Mouse (Mus musculus): ENCODE measurements around the gene Ubap1. TPM values are rescaled to one million over a fixed set of nuclear protein-coding genes. Genes with fewer than 3 reads are reported as not detected.
A peak's percentile ranks its signal among the peaks of the same experiment; 100 is the strongest.

Ubap1 gene
- total RNA-seq (2021) = 10 to 100 TPM; 40.6 to 41.4 TPM
- long read RNA-seq, experiment 1, transcript Ubap1-201 (7 exons, 3,456 nt) = major isoform, 32 of 79 reads
- long read RNA-seq, experiment 1, partial matches to known transcripts = 3 of 79 reads
- long read RNA-seq, experiment 1, other reads (novel, unspliced or antisense) = 44 of 79 reads
- long read RNA-seq, experiment 2, transcript Ubap1-201 (7 exons, 3,456 nt) = major isoform, 22 of 64 reads
- long read RNA-seq, experiment 2, partial matches to known transcripts = 2 of 64 reads
- long read RNA-seq, experiment 2, other reads (novel, unspliced or antisense) = 40 of 64 reads

- peak; percentile 97 to 98 for DNase-seq
These were observed at the start of gene Ubap1 for GRCm38 (mm10) chr4:41348584-41349198. TSS of gene Ubap1 (plus strand) at chr4:41348996.

- DNase-seq = no peak
These were observed 45.1 kb upstream of the Ubap1 start for GRCm38 (mm10) chr4:41303671-41304070.

- DNase-seq = peak in 1 of 2 experiments; percentile 47
These were observed 44.5 kb upstream of the Ubap1 start for GRCm38 (mm10) chr4:41304302-41304701.

GRCm38 (mm10) chr4:41307406-41307805 lies 41.4 kb upstream of the Ubap1 start:
- no peak for DNase-seq

GRCm38 (mm10) chr4:41310567-41311563 lies 37.9 kb upstream of the Ubap1 start:
- DNase-seq = peak in 1 of 2 experiments; percentile 36

- DNase-seq = no peak
These were observed 35.1 kb upstream of the Ubap1 start for GRCm38 (mm10) chr4:41313722-41314121.

GRCm38 (mm10) chr4:41314141-41315129 lies 34.4 kb upstream of the Ubap1 start, which contains the start of gene Dcaf12:
TSS of gene Dcaf12 (minus strand) at chr4:41314889.
- peak; percentile 96 to 98 for DNase-seq

- DNase-seq = no peak
These were observed 33.6 kb upstream of the Ubap1 start for GRCm38 (mm10) chr4:41315173-41315572.

- no peak for DNase-seq
These were observed 30.5 kb upstream of the Ubap1 start for GRCm38 (mm10) chr4:41318267-41318666.

- no peak for DNase-seq
These were observed 27.8 kb upstream of the Ubap1 start for GRCm38 (mm10) chr4:41320971-41321370.

- DNase-seq = no peak
These were observed 21.9 kb upstream of the Ubap1 start for GRCm38 (mm10) chr4:41326876-41327275.

- no peak for DNase-seq
These were observed 19.3 kb upstream of the Ubap1 start for GRCm38 (mm10) chr4:41329481-41329880.

GRCm38 (mm10) chr4:41331085-41331484 lies 17.7 kb upstream of the Ubap1 start:
- DNase-seq = no peak

- no peak for DNase-seq
These were observed 16.9 kb upstream of the Ubap1 start for GRCm38 (mm10) chr4:41331698-41332421.

GRCm38 (mm10) chr4:41336546-41336945 lies 12.2 kb upstream of the Ubap1 start:
- DNase-seq = no peak

GRCm38 (mm10) chr4:41340912-41341550 lies 7.8 kb upstream of the Ubap1 start:
- no peak for DNase-seq

GRCm38 (mm10) chr4:41346011-41346410 lies 2.8 kb upstream of the Ubap1 start:
- peak; percentile 19 to 22 for DNase-seq

- peak; percentile 6 to 35 for DNase-seq
These were observed 957 bp upstream of the Ubap1 start for GRCm38 (mm10) chr4:41347839-41348238.

- DNase-seq = no peak
These were observed 399 bp downstream of the Ubap1 start for GRCm38 (mm10) chr4:41349199-41349591.

GRCm38 (mm10) chr4:41352758-41353157 lies 4.0 kb downstream of the Ubap1 start:
- no peak for DNase-seq
